Mouse (Mus musculus) ES-E14 (cell line): ENCODE measurements around the gene Gsta4.

Experiments
- CHD2 ChIP-seq: IDR thresholded peaks from 2 replicates; pipeline ENCODE4 v1.6.1; 2014; ENCODE audit warnings: mild to moderate bottlenecking, low read depth, low read length, inconsistent platforms
- HCFC1 ChIP-seq: IDR thresholded peaks from 2 replicates; pipeline ENCODE4 v1.6.1; 2012; ENCODE audit warnings: low read length, inconsistent platforms, borderline replicate concordance; ENCODE audit not compliant: insufficient read depth
- MAFK ChIP-seq: IDR thresholded peaks from 2 replicates; pipeline ENCODE4 v1.6.1; 2014; ENCODE audit warnings: mild to moderate bottlenecking, low read depth, low read length, inconsistent platforms; ENCODE audit not compliant: insufficient read depth

DNA sequence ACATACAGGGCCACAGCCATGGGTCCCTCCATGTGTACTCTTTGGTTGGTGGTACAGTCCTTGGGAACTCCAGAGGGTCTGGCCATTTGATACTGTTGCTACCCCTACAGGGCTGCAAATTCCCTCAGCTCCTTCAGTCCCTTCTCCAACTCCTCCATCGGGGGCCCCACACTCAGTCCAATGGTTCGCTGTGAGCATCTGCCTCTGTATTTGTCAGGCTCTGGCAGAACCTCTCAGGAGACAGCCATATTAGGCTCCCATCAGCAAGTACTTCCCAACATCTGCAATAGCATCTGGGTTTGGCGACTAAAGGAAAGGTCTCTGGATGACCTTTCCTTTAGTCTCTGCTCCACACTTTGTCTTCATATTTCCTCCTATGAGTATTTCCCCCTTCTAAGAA lies 28.9 kb downstream of the Gsta4 start:
- TF ChIP-seq MAFK (no peak), HCFC1 (no peak), CHD2 (no peak)
